ENCODE assay signal across 8 mouse cellular contexts in the genomic region with DNA sequence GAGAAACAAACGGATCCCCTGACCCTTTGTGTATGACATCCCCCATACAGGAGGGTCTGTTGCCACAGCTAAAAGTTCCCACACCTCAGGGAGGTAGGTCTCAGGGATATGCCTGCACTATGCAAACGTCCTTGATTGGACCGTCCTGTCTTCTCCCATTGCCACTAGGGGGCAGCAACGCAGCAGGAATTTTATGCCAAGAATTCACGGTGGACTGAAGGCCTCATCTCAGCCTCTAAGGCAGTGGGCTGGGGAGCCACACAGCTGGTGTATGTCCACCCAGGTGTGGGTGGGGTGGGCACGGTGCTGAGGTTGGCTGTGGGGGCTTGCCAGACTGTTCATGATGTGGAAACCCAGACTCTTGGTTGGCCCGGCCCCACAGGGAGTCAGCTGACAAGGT. TPM values are rescaled to one million over a fixed set of nuclear protein-coding genes. Genes with fewer than 3 reads are reported as not detected.
DNase-seq lines count a peak whose midpoint lies in the region; ATAC-seq and TF ChIP-seq lines count a peak whose summit lies in the region.

No protein-coding gene starts in this region.

- peaks cover 20% of the 10 kb centered on the region for H3K36me3 ChIP-seq in heart, embryonic 12.5 days
- H3K36me3 ChIP-seq in kidney, embryonic 15.5 days: peaks cover 47% of the 10 kb centered on the region
- H3K36me3 ChIP-seq in limb, embryonic 15.5 days: peaks cover 29% of the 10 kb centered on the region

- DNase-seq in B cell, adult 2 months: peak; percentile 93 to 94
- peak; percentile 62 to 84 for DNase-seq in monocyte, adult 2 months (ENCODE audit: low read depth in 1 of 2, low spot score in 2 of 2)
- peak; percentile 72 to 88 for DNase-seq in spleen, postnatal 14 days (ENCODE audit: low spot score in 2 of 2)

- no peak overlapping the region for H3K4me3 ChIP-seq in bone marrow, adult 2 months (replicated peaks; ENCODE audit: control insufficient read depth, low read depth, low read length)
- no peak overlapping the region for H3K4me3 ChIP-seq in heart, embryonic 12.5 days
- no peak overlapping the region for H3K4me3 ChIP-seq in kidney, embryonic 15.5 days (replicated peaks)
- no peak overlapping the region for H3K4me3 ChIP-seq in limb, embryonic 15.5 days

- no peaks in the 10 kb centered on the region for H3K4me1 ChIP-seq in bone marrow, adult 2 months (ENCODE audit: control insufficient read depth, insufficient read depth, low read length)
- H3K4me1 ChIP-seq in heart, embryonic 12.5 days (replicated peaks): peaks cover 11% of the 10 kb centered on the region
- peaks cover 17% of the 10 kb centered on the region for H3K4me1 ChIP-seq in kidney, embryonic 15.5 days
- H3K4me1 ChIP-seq in limb, embryonic 15.5 days: peaks cover 26% of the 10 kb centered on the region

- H3K27me3 ChIP-seq in heart, embryonic 12.5 days (replicated peaks): no peaks in the 10 kb centered on the region
- H3K27me3 ChIP-seq in kidney, embryonic 15.5 days: no peaks in the 10 kb centered on the region
- no peaks in the 10 kb centered on the region for H3K27me3 ChIP-seq in limb, embryonic 15.5 days

- TF ChIP-seq POLR2A in bone marrow, adult 2 months (IDR thresholded peaks at IDR 0.05; ENCODE audit: borderline replicate concordance, control insufficient read depth, low read depth, low read length): no peak

- peak; percentile 98 for TF ChIP-seq CTCF in bone marrow, adult 2 months (IDR thresholded peaks at IDR 0.05; ENCODE audit: control insufficient read depth, insufficient read depth, low read length)

- ATAC-seq in erythroblast, adult 5-6 weeks (replicated peaks; ENCODE audit: low FRiP score, poor library complexity, severe bottlenecking): peak; percentile 81
- peak; percentile 66 for ATAC-seq in heart, embryonic 12.5 days (ENCODE audit: insufficient number of reproducible peaks, low FRiP score)
- peak; percentile 49 for ATAC-seq in kidney, embryonic 15.5 days (replicated peaks; ENCODE audit: low FRiP score)
- peak; percentile 41 for ATAC-seq in limb, embryonic 15.5 days (ENCODE audit: insufficient number of reproducible peaks, low FRiP score, low TSS enrichment, low read depth)

- no peak overlapping the region for H3K4me2 ChIP-seq in heart, embryonic 12.5 days
- no peak overlapping the region for H3K4me2 ChIP-seq in kidney, embryonic 15.5 days
- no peak overlapping the region for H3K4me2 ChIP-seq in limb, embryonic 15.5 days

- no peaks in the 10 kb centered on the region for H3K9me3 ChIP-seq in heart, embryonic 12.5 days (replicated peaks)
- no peaks in the 10 kb centered on the region for H3K9me3 ChIP-seq in kidney, embryonic 15.5 days (replicated peaks)
- H3K9me3 ChIP-seq in limb, embryonic 15.5 days: no peaks in the 10 kb centered on the region

- no peak overlapping the region for H3K27ac ChIP-seq in bone marrow, adult 2 months (ENCODE audit: control insufficient read depth, insufficient read depth, low read depth, low read length, poor library complexity)
- H3K27ac ChIP-seq in heart, embryonic 12.5 days (ENCODE audit: poor library complexity, severe bottlenecking): no peak overlapping the region
- H3K27ac ChIP-seq in kidney, embryonic 15.5 days: no peak overlapping the region
- no peak overlapping the region for H3K27ac ChIP-seq in limb, embryonic 15.5 days

- no peak overlapping the region for H3K9ac ChIP-seq in heart, embryonic 12.5 days
- no peak overlapping the region for H3K9ac ChIP-seq in kidney, embryonic 15.5 days
- H3K9ac ChIP-seq in limb, embryonic 15.5 days: no peak overlapping the region

- WGBS in bone marrow, adult 2 months: 11% methylated on average over 7 of the region's 7 CpGs
- 12% methylated on average over 7 of the region's 7 CpGs for WGBS in heart, embryonic 12.5 days
- 12% methylated on average over 7 of the region's 7 CpGs for WGBS in kidney, embryonic 15.5 days
- 16% methylated on average over 7 of the region's 7 CpGs for WGBS in limb, embryonic 15.5 days

RNA-seq across cellular contexts. Expression of a gene that starts 27.4 kb away (rescaled TPM):
- 25.5 and 53.6 TPM in 2 replicates for polyA plus RNA-seq in bone marrow, adult 2 months (2011; ENCODE audit: insufficient read depth, insufficient read length, low replicate concordance, missing spikeins)
- total RNA-seq in erythroblast, adult 5-6 weeks (2015; ENCODE audit: low replicate concordance): 1.9 and 5.2 TPM in 2 replicates
- total RNA-seq in erythroblast, adult 5-6 weeks (2017; ENCODE audit: low replicate concordance): 4.9 and 10.3 TPM in 2 replicates
- 4.8 and 7.5 TPM in 2 replicates for polyA plus RNA-seq in heart, embryonic 12.5 days (2016; fragmentation: Nextera tagmentation; extraction: Ambion mirVana)
- polyA plus RNA-seq in kidney, embryonic 15.5 days (2015; fragmentation: Nextera tagmentation; extraction: Ambion mirVana): 18.2 and 20.0 TPM in 2 replicates
- 12.4 and 17.4 TPM in 2 replicates for polyA plus RNA-seq in limb, embryonic 15.5 days (2015; fragmentation: Nextera tagmentation; extraction: Ambion mirVana)

RNA-seq across cellular contexts. Expression of a gene that starts 31.2 kb away (rescaled TPM):
- polyA plus RNA-seq in bone marrow, adult 2 months (2011; ENCODE audit: insufficient read depth, insufficient read length, low replicate concordance, missing spikeins): 11.3 and 26.1 TPM in 2 replicates
- total RNA-seq in erythroblast, adult 5-6 weeks (2015; ENCODE audit: low replicate concordance): 14.4 and 27.9 TPM in 2 replicates
- total RNA-seq in erythroblast, adult 5-6 weeks (2017; ENCODE audit: low replicate concordance): 6.8 and 7.9 TPM in 2 replicates
- 61.9 and 64.4 TPM in 2 replicates for polyA plus RNA-seq in heart, embryonic 12.5 days (2016; fragmentation: Nextera tagmentation; extraction: Ambion mirVana)
- 33.8 and 35.3 TPM in 2 replicates for polyA plus RNA-seq in kidney, embryonic 15.5 days (2015; fragmentation: Nextera tagmentation; extraction: Ambion mirVana)
- 34.7 and 37.8 TPM in 2 replicates for polyA plus RNA-seq in limb, embryonic 15.5 days (2015; fragmentation: Nextera tagmentation; extraction: Ambion mirVana)
